Mouse (Mus musculus) spleen, adult 2 months (tissue): Measurements from ENCODE around the gene Tulp4. TPM values are rescaled to one million over a fixed set of nuclear protein-coding genes. Genes with fewer than 3 reads are reported as not detected.

Experiments
- DNase-seq, 2 experiments: peaks; one replicate each; pipeline versions ENCODE4 v3.0.0 to v3.0.0-alpha.2; 2012 to 2021; ENCODE audit warnings: low spot score in 2 of 2, low read depth in 1 of 2
- H3K27ac ChIP-seq: fragments of 200-500 bp; 2 replicates; pipeline ENCODE4 v1.5.1; 2012; ENCODE audit warnings: low read length, inconsistent platforms; ENCODE audit not compliant: insufficient read depth
- H3K27me3 ChIP-seq: fragments of 200-500 bp; 2 replicates; pipeline ENCODE4 v1.6.1; 2012; ENCODE audit warnings: mild to moderate bottlenecking, moderate library complexity, low read length, inconsistent platforms; ENCODE audit not compliant: control insufficient read depth, insufficient read depth
- H3K36me3 ChIP-seq: fragments of 200-500 bp; 2 replicates; pipeline ENCODE4 v1.6.1; 2012; ENCODE audit warnings: mild to moderate bottlenecking, low read length, inconsistent platforms; ENCODE audit not compliant: control insufficient read depth, insufficient read depth
- H3K4me1 ChIP-seq: fragments of 200-500 bp; 2 replicates; pipeline ENCODE4 v1.6.1; 2011; ENCODE audit warnings: inconsistent platforms; ENCODE audit not compliant: control insufficient read depth, insufficient read depth, insufficient read length
- H3K4me3 ChIP-seq: fragments of 200-500 bp; 2 replicates; pipeline ENCODE4 v1.5.1; 2011; ENCODE audit warnings: mild to moderate bottlenecking, inconsistent platforms; ENCODE audit not compliant: insufficient read depth, insufficient read length; ENCODE audit errors: extremely low read depth
- CTCF ChIP-seq: fragments of 200-500 bp; IDR thresholded peaks from 2 replicates; pipeline ENCODE4 v1.5.1; 2011; ENCODE audit warnings: mild to moderate bottlenecking, inconsistent platforms; ENCODE audit not compliant: insufficient read depth, insufficient read length, insufficient replicate concordance; ENCODE audit errors: extremely low read depth
- POLR2A ChIP-seq: fragments of 200-500 bp; IDR thresholded peaks from 2 replicates; pipeline ENCODE4 v1.6.1; 2011; ENCODE audit warnings: low read depth, low read length, inconsistent platforms
- WGBS: fragments of 180-500 bp; shearing (Covaris S2); methylation state at CpG from one replicate; pipeline ENCODE4 v1.1.7; 2018; 5-methylcytosine and 5-hydroxymethylcytosine counted together
- polyA plus RNA-seq: library from polyadenylated mRNA; depleted of rRNA; stranded (reverse); fragments of >200 nt; gene quantifications from 2 replicates; pipeline ENCODE4 v1.2.3, GENCODE M21; 2012

Tulp4 gene
- polyA plus RNA-seq, 1 experiment = 23.4 TPM

DNA sequence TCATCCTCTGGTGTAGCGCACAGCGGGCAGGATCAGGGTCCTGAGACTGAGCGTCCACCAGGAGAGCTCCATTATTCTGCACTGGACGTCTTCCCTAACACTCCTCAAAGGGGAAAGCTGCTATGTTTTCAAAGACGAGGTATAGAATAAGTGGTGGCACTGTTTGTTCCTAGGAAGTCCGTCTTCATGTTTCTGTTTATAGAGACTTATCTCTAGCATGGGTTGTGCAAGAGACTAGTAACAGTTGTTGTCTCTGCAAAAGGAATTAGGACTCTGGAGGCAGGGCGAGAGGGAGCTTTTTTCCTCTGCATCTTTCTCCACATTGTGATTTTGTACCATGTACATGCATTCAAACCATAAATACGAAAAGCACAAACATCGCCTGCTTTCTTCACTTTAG lies 55.7 kb downstream of the Tulp4 start:
- TF ChIP-seq CTCF (no peak), POLR2A (no peak)
- H3K36me3 ChIP-seq = no peaks in the 10 kb centered on the region
- H3K27ac ChIP-seq = no peak overlapping the region
- DNase-seq = no peak
- no peaks in the 10 kb centered on the region for H3K27me3 ChIP-seq
- 88% methylated on average over 9 of the region's 9 CpGs for WGBS
- no peaks in the 10 kb centered on the region for H3K4me1 ChIP-seq
- no peak overlapping the region for H3K4me3 ChIP-seq

DNA sequence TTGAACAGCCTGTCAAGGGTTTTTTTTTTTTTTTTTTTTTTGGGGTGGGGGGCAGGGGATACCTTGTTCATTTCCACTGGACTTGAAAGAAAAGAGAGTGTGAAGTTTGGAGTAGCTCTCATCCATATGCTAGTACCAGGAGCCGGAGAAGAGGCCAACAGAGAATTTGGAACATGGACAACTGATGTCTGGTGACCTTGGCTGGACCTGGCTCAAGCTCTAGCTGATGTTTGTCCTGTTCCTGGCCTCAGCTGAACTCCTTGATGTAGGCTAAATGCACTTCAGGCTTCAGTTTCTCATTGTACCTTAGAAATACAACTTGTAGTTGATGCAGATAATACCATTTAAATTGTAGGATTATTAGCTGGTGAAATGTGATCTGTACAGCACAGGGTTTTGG lies 56.5 kb downstream of the Tulp4 start:
- Histone ChIP-seq H3K36me3 (no peaks in the 10 kb centered on the region), H3K4me3 (no peak overlapping the region), H3K27ac (no peak overlapping the region), H3K4me1 (no peaks in the 10 kb centered on the region), H3K27me3 (no peaks in the 10 kb centered on the region)
- WGBS = 83% methylated on average over 1 of the region's 1 CpGs
- TF ChIP-seq CTCF (no peak), POLR2A (no peak)
- no peak for DNase-seq

DNA sequence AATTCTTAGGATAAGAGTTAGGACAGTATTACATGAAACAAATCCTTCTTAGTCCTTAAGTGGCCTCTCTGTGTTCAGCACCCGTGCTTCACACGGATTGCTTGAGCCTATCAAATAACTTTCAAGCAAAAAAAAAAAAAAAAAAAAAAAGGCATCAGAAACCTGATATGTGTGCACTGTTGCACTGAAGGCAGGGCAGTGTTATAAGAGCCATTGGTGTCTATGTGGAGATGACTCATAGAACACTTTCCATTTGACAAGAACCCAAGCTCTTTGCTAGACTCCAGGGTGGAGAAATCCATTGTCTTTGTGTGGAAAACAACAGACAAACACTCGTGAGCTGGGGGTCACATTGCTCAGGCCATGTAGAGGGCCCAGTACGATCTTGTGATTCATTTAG lies 58.7 kb downstream of the Tulp4 start:
- H3K36me3 ChIP-seq = no peaks in the 10 kb centered on the region
- H3K27me3 ChIP-seq = no peaks in the 10 kb centered on the region
- no peak for DNase-seq
- no peak overlapping the region for H3K4me3 ChIP-seq
- WGBS = 80% methylated on average over 4 of the region's 4 CpGs
- no peaks in the 10 kb centered on the region for H3K4me1 ChIP-seq
- no peak overlapping the region for H3K27ac ChIP-seq
- no peak for TF ChIP-seq CTCF

DNA sequence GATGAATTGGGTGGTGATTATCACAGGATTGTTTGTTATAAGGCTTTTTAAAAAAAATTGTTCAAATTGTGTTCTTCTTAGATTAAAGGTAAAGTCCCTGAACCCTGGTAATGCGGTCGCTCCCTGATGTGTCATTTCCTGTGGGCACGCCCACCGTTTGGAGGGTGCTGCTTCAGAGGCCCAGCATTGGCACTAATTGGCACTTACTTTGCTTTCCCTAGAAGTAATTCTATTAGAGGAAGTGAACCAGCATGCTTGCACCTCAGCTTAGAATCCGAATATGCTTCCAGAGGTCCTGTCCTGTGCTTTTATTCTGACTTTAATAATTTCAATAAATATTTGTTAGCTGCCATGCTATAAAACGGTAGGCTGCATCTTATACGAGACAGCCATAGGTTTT lies 66.2 kb downstream of the Tulp4 start:
- TF ChIP-seq POLR2A = no peak
- no peak for TF ChIP-seq CTCF
- no peak overlapping the region for H3K27ac ChIP-seq
- peaks cover 2% of the 10 kb centered on the region; the same call in 1 of the 2 replicates for H3K36me3 ChIP-seq
- no peaks in the 10 kb centered on the region for H3K27me3 ChIP-seq
- H3K4me3 ChIP-seq = no peak overlapping the region
- peak in 1 of 2 experiments; percentile 20 for DNase-seq
- WGBS = 10% methylated on average over 7 of the region's 7 CpGs
- H3K4me1 ChIP-seq = peaks cover 8% of the 10 kb centered on the region; the same call in 1 of the 2 replicates

DNA sequence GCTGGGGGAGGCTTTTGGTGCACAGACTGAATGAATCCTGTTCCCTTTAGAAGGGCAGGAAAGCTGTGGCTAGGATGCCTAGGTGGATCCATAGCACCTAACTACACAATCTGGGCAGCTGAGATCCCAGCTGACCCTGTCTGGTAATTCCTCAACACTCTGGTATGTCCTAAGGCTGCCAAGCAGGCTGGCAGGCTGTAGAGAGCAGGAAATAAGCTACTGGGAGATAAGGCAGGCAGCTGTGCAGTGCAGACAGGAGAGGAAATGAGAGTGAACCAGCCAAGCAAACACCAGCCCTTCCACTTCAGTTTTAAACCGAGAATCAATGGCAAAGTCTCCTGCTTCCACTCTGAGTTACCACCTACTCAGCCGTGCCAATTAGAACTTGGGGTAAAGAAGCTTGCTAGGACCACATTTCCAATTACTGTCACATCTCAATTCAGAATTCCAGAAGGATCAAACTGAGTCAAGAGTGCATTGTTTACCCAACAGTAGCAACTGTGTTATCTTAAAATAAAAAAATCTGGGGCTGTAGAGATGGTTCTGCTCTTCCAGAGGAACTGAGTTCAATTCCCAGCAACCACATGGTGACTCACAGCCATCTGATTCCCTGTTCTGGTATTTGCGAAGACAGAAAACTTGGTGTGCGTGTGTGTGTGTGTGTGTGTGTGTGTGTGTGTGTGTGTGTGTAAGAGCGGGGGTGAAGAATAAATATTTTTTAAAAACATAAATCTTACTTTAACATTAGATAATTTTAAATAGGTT lies 66.9 kb downstream of the Tulp4 start:
- TF ChIP-seq CTCF (no peak), POLR2A (no peak)
- Histone ChIP-seq H3K27ac (peak overlapping the region; percentile 6; the same call in 1 of the 2 replicates), H3K36me3 (peaks cover 2% of the 10 kb centered on the region; the same call in 1 of the 2 replicates), H3K4me1 (peaks cover 8% of the 10 kb centered on the region; the same call in 1 of the 2 replicates), H3K27me3 (no peaks in the 10 kb centered on the region), H3K4me3 (no peak overlapping the region)
- peak in 1 of 2 experiments; percentile 8 for DNase-seq
- WGBS = 42% methylated on average over 5 of the region's 5 CpGs

DNA sequence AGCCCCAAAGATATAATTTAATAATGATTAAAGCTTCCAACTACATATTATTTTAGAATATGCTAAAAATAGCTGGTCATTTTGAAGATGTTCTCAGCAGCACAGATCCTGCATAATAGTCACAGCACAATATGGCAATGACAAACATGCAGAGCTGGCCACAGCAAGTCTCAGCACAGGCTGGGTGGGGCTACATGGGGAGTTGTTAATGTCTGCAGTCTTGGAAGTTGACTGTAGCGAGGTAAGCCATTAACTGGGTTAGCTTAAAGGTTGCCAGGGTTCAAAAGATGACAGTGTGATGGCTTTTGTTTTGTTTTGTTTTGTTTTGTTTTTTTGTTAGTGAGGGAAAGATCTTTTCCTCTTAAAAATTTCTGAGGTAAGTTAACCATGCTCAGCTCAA lies 68.3 kb downstream of the Tulp4 start:
- WGBS = 93% methylated on average over 1 of the region's 1 CpGs
- Histone ChIP-seq H3K4me3 (no peak overlapping the region), H3K36me3 (peaks cover 2% of the 10 kb centered on the region; the same call in 1 of the 2 replicates), H3K27me3 (no peaks in the 10 kb centered on the region), H3K4me1 (peaks cover 8% of the 10 kb centered on the region; the same call in 1 of the 2 replicates), H3K27ac (no peak overlapping the region)
- no peak for DNase-seq
- no peak for TF ChIP-seq POLR2A

DNA sequence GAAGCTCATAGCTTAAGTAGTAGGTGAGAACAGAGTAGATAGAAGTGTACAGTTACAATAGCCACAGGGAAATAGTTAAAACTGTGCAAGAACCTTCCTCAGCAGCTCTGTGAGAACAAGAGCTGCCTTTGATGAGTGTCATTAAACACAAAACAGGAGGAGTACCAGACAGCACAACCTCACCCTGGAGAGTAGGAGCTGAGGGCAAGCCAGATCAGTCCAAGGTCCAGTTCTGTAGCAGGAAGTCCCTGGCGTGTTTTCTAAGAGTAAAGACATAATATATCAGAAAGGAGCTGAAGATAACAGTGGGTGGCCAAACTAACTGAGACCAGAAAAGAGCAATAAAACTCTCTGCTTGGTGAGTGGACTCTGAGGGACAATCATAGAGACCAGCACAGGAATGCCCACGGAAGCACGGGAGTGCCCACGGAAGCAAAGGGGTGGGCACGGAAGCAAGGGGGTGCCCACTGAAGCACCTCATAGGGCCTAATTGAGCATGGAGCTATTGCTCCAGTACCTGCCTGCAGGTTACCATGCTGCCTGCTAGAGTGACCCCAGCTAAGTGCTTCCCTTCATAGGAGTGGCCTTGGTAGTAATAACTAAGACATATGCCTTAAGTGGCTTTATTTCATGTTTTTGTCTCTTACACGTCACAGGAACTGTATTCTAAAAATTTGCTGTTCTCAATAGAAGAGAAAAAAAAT lies 72.5 kb downstream of the Tulp4 start:
- TF ChIP-seq POLR2A (no peak), CTCF (no peak)
- Histone ChIP-seq H3K27me3 (no peaks in the 10 kb centered on the region), H3K4me1 (no peaks in the 10 kb centered on the region), H3K27ac (no peak overlapping the region), H3K4me3 (no peak overlapping the region), H3K36me3 (peaks cover 2% of the 10 kb centered on the region; the same call in 1 of the 2 replicates)
- no peak for DNase-seq
- WGBS = 91% methylated on average over 6 of the region's 6 CpGs
